Mouse (Mus musculus): Measurements from ENCODE around the gene D930020B18Rik.

DNA sequence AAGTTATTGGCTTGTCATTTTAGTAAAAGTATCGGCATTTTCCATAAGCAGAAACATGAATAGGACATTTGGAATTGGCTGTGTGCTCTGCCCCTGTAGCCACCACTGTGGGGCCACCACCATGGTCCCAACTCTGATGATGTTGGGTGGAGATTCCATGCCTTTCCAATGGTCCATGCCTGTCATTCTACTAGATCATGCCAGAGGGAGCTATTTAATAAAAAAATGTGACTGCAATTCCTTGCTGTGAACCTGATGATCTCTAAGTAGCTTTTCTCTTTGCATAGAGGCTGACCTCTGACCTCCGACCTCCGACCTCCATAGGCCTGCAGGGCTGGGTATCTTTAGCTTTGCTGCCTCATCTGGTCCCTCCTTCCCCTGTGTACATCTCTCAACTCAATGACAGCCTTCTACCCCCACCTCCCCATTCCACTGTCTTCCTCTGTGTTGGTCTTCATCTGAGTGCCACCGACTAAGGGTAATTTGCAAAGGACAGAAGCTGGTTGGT lies 44.8 kb downstream of the D930020B18Rik start:
- no peak for TF ChIP-seq CTCF (IDR thresholded peaks at IDR 0.05; ENCODE audit: low read depth)
- TF ChIP-seq EP300 (IDR thresholded peaks at IDR 0.05; ENCODE audit: low read depth): no peak

Measured in heart, postnatal 0 days (tissue).